Mouse (Mus musculus): Measurements from ENCODE around the gene a.
A peak's percentile ranks its signal among the peaks of the same experiment; 100 is the strongest.

DNA sequence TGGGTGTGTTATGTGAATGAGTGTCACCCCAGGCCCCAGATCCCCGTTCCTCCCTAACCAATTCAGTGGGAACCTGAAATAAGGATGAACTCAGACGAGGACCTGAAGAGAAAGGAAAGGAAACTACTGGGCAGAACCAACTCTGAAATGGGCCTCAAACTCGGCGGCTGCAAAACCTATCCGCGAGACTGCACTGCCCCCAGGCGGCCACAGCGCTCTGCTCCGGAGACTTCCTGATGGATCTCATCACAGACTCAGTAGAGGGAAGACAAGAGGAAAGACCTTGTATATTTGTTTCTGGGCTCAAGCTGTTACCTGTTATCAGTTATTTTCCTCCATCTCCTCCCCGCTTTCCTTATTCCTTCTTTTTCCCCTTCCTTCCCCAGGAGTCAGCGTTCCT, 151.9 kb downstream of the a start:
- TF ChIP-seq CTCF (IDR thresholded peaks at IDR 0.05; ENCODE audit: low read depth, low read length) (peak; percentile 81), POLR2A (IDR thresholded peaks at IDR 0.05; ENCODE audit: insufficient read depth, low read length) (no peak)

Data from ES-Bruce4 (cell line).